Mouse (Mus musculus): ENCODE data around the gene Scamp5.

DNA sequence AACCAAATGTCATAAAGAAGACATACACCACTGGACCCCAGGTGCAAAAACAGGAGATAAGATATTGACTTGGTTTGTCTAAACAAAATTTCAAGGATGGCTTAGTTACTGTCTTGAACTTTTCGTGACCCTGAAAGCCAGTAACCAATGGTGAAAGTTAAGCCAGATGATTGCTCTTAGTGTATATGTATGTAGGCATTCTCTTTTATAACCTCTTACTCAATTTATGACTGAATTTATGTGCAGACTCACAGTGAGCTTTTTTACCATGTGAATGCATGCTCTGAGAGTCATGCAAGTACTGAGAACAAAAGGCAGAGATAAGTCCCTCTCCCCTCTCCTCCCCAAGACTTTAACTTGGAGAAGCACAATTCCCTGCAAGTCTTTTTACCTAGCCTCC, 75.0 kb downstream of the Scamp5 start:
- no peak for TF ChIP-seq CTCF (IDR thresholded peaks at IDR 0.05; ENCODE audit: borderline replicate concordance, insufficient read depth, low read depth, low read length)
- TF ChIP-seq POLR2A (IDR thresholded peaks at IDR 0.05; ENCODE audit: borderline replicate concordance, insufficient read depth, low read length) = no peak

Data from cerebellum, adult 2 months (tissue).